Mouse (Mus musculus) E14TG2a.4 (cell line): ENCODE results near the gene Oas1e.

ENCODE experiments used
- CTCF ChIP-seq: conservative IDR thresholded peaks from 2 replicates; pipeline ENCODE4 v1.5.1; 2014; ENCODE audit warnings: low read length
- NANOG ChIP-seq: IDR thresholded peaks from 2 replicates; pipeline ENCODE4 v1.6.1; 2014; ENCODE audit warnings: borderline replicate concordance, low read length, mixed read lengths
- POU5F1 ChIP-seq: IDR thresholded peaks from 2 replicates; pipeline ENCODE4 v1.6.1; 2014; ENCODE audit warnings: low read length, borderline replicate concordance

DNA sequence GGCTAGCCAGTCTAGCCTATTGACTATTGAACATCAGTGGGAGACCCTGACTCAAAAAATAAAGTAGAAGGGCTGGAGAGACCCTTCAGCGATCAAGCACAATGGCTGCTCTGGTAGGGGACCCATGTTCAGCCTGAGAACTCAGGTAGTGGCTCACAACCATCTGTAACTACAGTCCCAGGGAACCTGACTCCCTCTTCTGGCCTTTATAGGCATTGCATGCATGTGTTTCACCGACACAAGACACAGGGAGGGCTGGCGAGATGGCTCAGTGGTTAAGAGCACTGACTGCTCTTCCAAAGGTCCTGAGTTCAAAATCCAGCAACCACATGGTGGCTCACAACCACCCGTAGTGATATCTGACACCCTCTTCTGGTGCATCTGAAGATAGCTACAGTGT lies 53.2 kb downstream of the Oas1e start:
- TF ChIP-seq CTCF: peak; percentile 76
- TF ChIP-seq POU5F1: no peak
- no peak for TF ChIP-seq NANOG
